ENCODE assay signal across 22 mouse cellular contexts in the genomic region with DNA sequence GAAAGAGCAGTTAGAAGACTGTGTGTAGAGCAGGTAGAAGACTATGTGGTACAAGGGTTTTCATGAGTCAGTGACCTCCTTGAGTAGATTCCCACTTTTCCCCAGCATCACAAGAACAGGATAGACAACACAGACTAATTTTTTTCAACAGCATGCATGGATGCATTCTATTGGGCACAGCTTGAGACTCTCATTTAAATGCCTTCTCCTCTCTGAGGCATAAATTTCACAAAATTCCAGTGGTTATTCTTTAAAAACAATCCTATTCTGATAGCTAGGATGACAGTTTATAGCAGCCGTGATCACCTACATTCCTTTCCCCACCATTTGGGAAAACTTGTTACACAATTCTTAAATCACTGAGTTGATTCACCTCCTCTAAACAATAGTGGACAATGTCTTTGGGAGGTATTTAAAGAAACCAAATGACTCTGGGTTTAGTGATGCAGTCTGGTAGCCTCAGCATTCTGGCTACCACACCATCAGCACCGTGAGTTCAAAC.
DNase-seq lines count a peak whose midpoint lies in the region; ATAC-seq and TF ChIP-seq lines count a peak whose summit lies in the region.
"Had no signal": no experiment of that assay in that cellular context is flagged by ENCODE, and none has a peak within 500 bp of the region (broad histone marks: within the 10 kb centered on the region; RNA-seq: fewer than 3 reads in every experiment).

No protein-coding gene starts in this region.

- no peaks in the 10 kb centered on the region for H3K4me1 ChIP-seq in midbrain, embryonic 11.5 days (ENCODE audit: control insufficient read depth, insufficient read depth, low read length)
- H3K4me1 ChIP-seq in midbrain, postnatal 0 days (ENCODE audit: insufficient read depth, low read length) = no peaks in the 10 kb centered on the region

- ATAC-seq in midbrain, embryonic 11.5 days (ENCODE audit: low FRiP score) = no peak
- ATAC-seq in midbrain, postnatal 0 days (ENCODE audit: low FRiP score) = no peak
- peak; percentile 93 for ATAC-seq in Patski
- ATAC-seq: activated CD4-positive, CD25-positive, alpha-beta regulatory T cell, adult 4 months; CD4-positive, CD25-positive, alpha-beta regulatory T cell, adult 4 months had no signal

- no peak overlapping the region for H3K27ac ChIP-seq in midbrain, embryonic 11.5 days (ENCODE audit: low read depth, low read length)
- H3K27ac ChIP-seq in midbrain, postnatal 0 days (ENCODE audit: low read depth, low read length) = no peak overlapping the region

- CTCF ChIA-PET in Patski (lab: Charles Lee) = interaction anchor here (1.5 to 2.2 kb wide), 2 partner anchors 10 to 303 kb away, joined by 4 to 7 read pairs; no protein-coding TSS in a partner anchor

- TF ChIP-seq CTCF in midbrain, postnatal 0 days (IDR thresholded peaks at IDR 0.05) = no peak
- no peak for TF ChIP-seq CTCF in Patski (IDR thresholded peaks at IDR 0.05)

- no peaks in the 10 kb centered on the region for H3K9me3 ChIP-seq in midbrain, embryonic 11.5 days (ENCODE audit: control insufficient read depth, low read length)
- no peaks in the 10 kb centered on the region for H3K9me3 ChIP-seq in midbrain, postnatal 0 days (ENCODE audit: low read length)

- no peak overlapping the region for H3K4me2 ChIP-seq in midbrain, embryonic 11.5 days
- H3K4me2 ChIP-seq in midbrain, postnatal 0 days (ENCODE audit: low read depth, low read length, poor library complexity, severe bottlenecking) = no peak overlapping the region

- WGBS in midbrain, embryonic 11.5 days = 91% methylated on average over 2 of the region's 2 CpGs
- 92% methylated on average over 2 of the region's 2 CpGs for WGBS in midbrain, postnatal 0 days

- H3K4me3 ChIP-seq in midbrain, embryonic 11.5 days (ENCODE audit: low read depth, low read length) = no peak overlapping the region
- H3K4me3 ChIP-seq in midbrain, postnatal 0 days (ENCODE audit: low read depth, low read length) = no peak overlapping the region

- no peaks in the 10 kb centered on the region for H3K27me3 ChIP-seq in midbrain, embryonic 11.5 days (ENCODE audit: control insufficient read depth, insufficient read depth, low read length)
- H3K27me3 ChIP-seq in midbrain, postnatal 0 days (ENCODE audit: insufficient read depth, low read length) = no peaks in the 10 kb centered on the region
- no peaks in the 10 kb centered on the region for H3K27me3 ChIP-seq in Patski
- H3K27me3 ChIP-seq: CH12.LX had no signal

- H3K36me3 ChIP-seq in midbrain, embryonic 11.5 days (ENCODE audit: control insufficient read depth, insufficient read depth, low read length) = no peaks in the 10 kb centered on the region
- no peaks in the 10 kb centered on the region for H3K36me3 ChIP-seq in midbrain, postnatal 0 days (ENCODE audit: insufficient read depth, low read length)
- H3K36me3 ChIP-seq: G1E had no signal

- DNase-seq in midbrain, embryonic 11.5 days (ENCODE audit: low spot score, missing footprints) = peak; percentile 60
- DNase-seq in midbrain, postnatal 0 days (ENCODE audit: low spot score) = no peak
- DNase-seq in Muller cell, postnatal 12 days (ENCODE audit: inconsistent ontology term) = peak; percentile 62
- peak; percentile 88 for DNase-seq in Patski (ENCODE audit: low read depth, low spot score)
- DNase-seq in kidney, postnatal 25 days = no peak
- no peak for DNase-seq in frontal cortex, postnatal 10 days (ENCODE audit: low spot score in 2 of 2)
- DNase-seq: adrenal gland, adult 2 months; adrenal gland, adult 8-10 months; adrenal gland, postnatal 10 days; adrenal gland, postnatal 14 days; adrenal gland, postnatal 25 days; adrenal gland, postnatal 36 days; B cell, adult 2 months; cerebellum, adult 11 months; cerebellum, adult 11-12 months; cerebellum, adult 18-20 months; cerebellum, adult 2 months; cerebellum, adult 8-10 months had no signal

- in situ Hi-C loops in Patski (cut with MboI; ENCODE audit: low pct_unique_long_range_greater_than_20kb) = loop anchor here (10.0 kb wide), 1 partner anchor 308 kb away; no protein-coding TSS in a partner anchor

- no peak overlapping the region for H3K9ac ChIP-seq in midbrain, embryonic 11.5 days (ENCODE audit: low read length)
- no peak overlapping the region for H3K9ac ChIP-seq in midbrain, postnatal 0 days (replicated peaks; ENCODE audit: low read length, poor library complexity, severe bottlenecking)

- POLR2A ChIA-PET in Patski (lab: Charles Lee) = no interaction called here

Comparison
In these comparisons a context has a peak if more than half of its experiments do, and no peak if none do; other contexts are left out.
1. DNase-seq: peak in midbrain, embryonic 11.5 days (single experiment), Muller cell, postnatal 12 days (single experiment) and Patski (single experiment); none in midbrain, postnatal 0 days (single experiment), kidney, postnatal 25 days (0 of 2) and frontal cortex, postnatal 10 days (0 of 2).